Mouse (Mus musculus) megakaryocyte, embryonic 14.5 days (primary cell): Measurements from ENCODE around the gene Wapl.

ENCODE experiments used
- FLI1 ChIP-seq: IDR thresholded peaks from 2 replicates; pipeline ENCODE4 v1.6.1; 2012; ENCODE audit warnings: low read length, inconsistent platforms, mixed read lengths
- GATA1 ChIP-seq: IDR thresholded peaks from 3 replicates; pipeline ENCODE4 v1.6.1; 2012; ENCODE audit warnings: mixed read lengths, low read length, inconsistent platforms, borderline replicate concordance

- TF ChIP-seq GATA1, result no peak
- no peak for TF ChIP-seq FLI1
These were observed 38.0 kb upstream of the Wapl start for GRCm38 (mm10) chr14:34635721-34636120.
